Mouse (Mus musculus) macrophage (primary cell): Measurements from ENCODE around the gene Slc28a1. TPM values are rescaled to one million over a fixed set of nuclear protein-coding genes. Genes with fewer than 3 reads are reported as not detected.

Experiments
- polyA plus RNA-seq: library from polyadenylated mRNA; stranded (reverse); fragments of 250-400 nt; gene quantifications from 3 replicates; pipeline ENCODE4 v1.2.4, GENCODE M21; 2018; ENCODE audit warnings: inconsistent platforms

The Slc28a1 gene
- polyA plus RNA-seq, 1 experiment from 2014 or later = not detected

Other genes starting within 250 kb of the Slc28a1 start
- gene Wdr73, start 213.5 kb upstream of the Slc28a1 start, polyA plus RNA-seq = 4.5 to 12.1 TPM (median 8.8 TPM) in 3 replicates
- 0.94 to 1.9 TPM in 2 of 3 replicates, not detected in the other for gene Nmb, start 209.7 kb upstream of the Slc28a1 start, polyA plus RNA-seq
- 67.1 to 82.0 TPM (median 75.1 TPM) in 3 replicates for gene Sec11a, start 167.0 kb upstream of the Slc28a1 start, polyA plus RNA-seq
- 14.6 to 15.0 TPM (median 15.0 TPM) in 3 replicates for gene Zfp592, start 121.1 kb upstream of the Slc28a1 start, polyA plus RNA-seq
- 0.03 to 0.06 TPM in 2 of 3 replicates, not detected in the other for gene Alpk3, start 57.2 kb upstream of the Slc28a1 start, polyA plus RNA-seq
- 18.3 to 37.2 TPM (median 28.5 TPM) in 3 replicates for gene Pde8a, start 98.8 kb downstream of the Slc28a1 start, polyA plus RNA-seq
- gene Rps17, start 230.5 kb downstream of the Slc28a1 start, polyA plus RNA-seq = 1,376 to 1,956 TPM (median 1,699 TPM) in 3 replicates